Mouse (Mus musculus): ENCODE measurements around the gene Smarca5.

Gene Smarca5

GRCm38 (mm10) chr8:80663476-80663875 lies 75.8 kb downstream of the Smarca5 start:
- DNase-seq = no peak

- no peak for DNase-seq
Observed at GRCm38 (mm10) chr8:80661055-80661454, 78.2 kb downstream of the Smarca5 start.

- no peak for DNase-seq
Observed at GRCm38 (mm10) chr8:80657639-80658038, 81.7 kb downstream of the Smarca5 start.

All from cerebellum, adult 8-10 months (tissue).